Mouse (Mus musculus) lung, embryonic 15.5 days (tissue): Measurements from ENCODE around the gene Klhdc9. TPM values are rescaled to one million over a fixed set of nuclear protein-coding genes. Genes with fewer than 3 reads are reported as not detected.
A peak's percentile ranks its signal among the peaks of the same experiment; 100 is the strongest.

ENCODE experiments used
- ATAC-seq: fragments of 200-750 bp; cut with Nextera tagmentation; 2 replicates; pipeline ENCODE4 v1.8.0; 2017; ENCODE audit warnings: moderate number of reproducible peaks, borderline replicate concordance; ENCODE audit not compliant: low FRiP score, low TSS enrichment; ENCODE audit errors: extremely low read depth
- H3K27ac ChIP-seq: fragments of 300-500 bp; sonication (generic); 2 replicates; pipeline ENCODE4 v1.5.1; 2015; ENCODE audit warnings: moderate library complexity, mild to moderate bottlenecking, inconsistent platforms
- H3K27me3 ChIP-seq: fragments of 300-500 bp; sonication (generic); 2 replicates; pipeline ENCODE4 v1.6.1; 2015; ENCODE audit warnings: inconsistent platforms
- H3K36me3 ChIP-seq: fragments of 300-500 bp; sonication (generic); 2 replicates; pipeline ENCODE4 v1.6.1; 2015; ENCODE audit warnings: inconsistent platforms
- H3K4me1 ChIP-seq: fragments of 300-500 bp; sonication (generic); 2 replicates; pipeline ENCODE4 v1.6.1; 2015; ENCODE audit warnings: inconsistent platforms
- H3K4me2 ChIP-seq: fragments of 300-500 bp; sonication (generic); 2 replicates; pipeline ENCODE4 v1.6.1; 2015; ENCODE audit warnings: inconsistent platforms, mild to moderate bottlenecking, moderate library complexity
- H3K4me3 ChIP-seq: fragments of 300-500 bp; sonication (generic); 2 replicates; pipeline ENCODE4 v1.5.1; 2015; ENCODE audit warnings: mild to moderate bottlenecking, inconsistent platforms
- H3K9ac ChIP-seq: fragments of 300-500 bp; sonication (generic); 2 replicates; pipeline ENCODE4 v1.6.1; 2015; ENCODE audit warnings: inconsistent platforms
- H3K9me3 ChIP-seq: fragments of 300-500 bp; sonication (generic); 2 replicates; pipeline ENCODE4 v1.6.1; 2016; ENCODE audit warnings: inconsistent platforms
- WGBS: fragments of 180-500 bp; shearing (Covaris S2); methylation state at CpG from one replicate; pipeline ENCODE4 v1.1.7; 2015; 5-methylcytosine and 5-hydroxymethylcytosine counted together
- polyA plus RNA-seq: library from polyadenylated mRNA; unstranded; fragments of >200 nt; fragmentation: Nextera tagmentation; extraction: Ambion mirVana; gene quantifications from 2 replicates; pipeline ENCODE4 v1.2.1, GENCODE M21; 2015

Klhdc9 gene
- polyA plus RNA-seq = 2.1 and 2.6 TPM in 2 replicates

- peak within 1 kb of the TSS; percentile 75 for H3K4me2 ChIP-seq
- peaks cover 30% of the 10 kb centered on the region for H3K36me3 ChIP-seq
- WGBS = 3% methylated on average over 21 of the region's 21 CpGs
- H3K4me1 ChIP-seq = peaks cover 15% of the 10 kb centered on the region
- peak within 1 kb of the TSS; percentile 49 for H3K4me3 ChIP-seq
- H3K27ac ChIP-seq = peak within 1 kb of the TSS; percentile 25; the same call in 1 of the 2 replicates
- ATAC-seq = peak; percentile 95
- H3K9ac ChIP-seq = peak within 1 kb of the TSS; percentile 42
- H3K9me3 ChIP-seq = no peaks in the 10 kb centered on the region; the same call in 1 of the 2 replicates
- no peaks in the 10 kb centered on the region for H3K27me3 ChIP-seq
These were observed at the start of gene Klhdc9 for GRCm38 (mm10) chr1:171360656-171361055. Gene Klhdc9 (minus strand): TSS chr1:171360798.

DNA sequence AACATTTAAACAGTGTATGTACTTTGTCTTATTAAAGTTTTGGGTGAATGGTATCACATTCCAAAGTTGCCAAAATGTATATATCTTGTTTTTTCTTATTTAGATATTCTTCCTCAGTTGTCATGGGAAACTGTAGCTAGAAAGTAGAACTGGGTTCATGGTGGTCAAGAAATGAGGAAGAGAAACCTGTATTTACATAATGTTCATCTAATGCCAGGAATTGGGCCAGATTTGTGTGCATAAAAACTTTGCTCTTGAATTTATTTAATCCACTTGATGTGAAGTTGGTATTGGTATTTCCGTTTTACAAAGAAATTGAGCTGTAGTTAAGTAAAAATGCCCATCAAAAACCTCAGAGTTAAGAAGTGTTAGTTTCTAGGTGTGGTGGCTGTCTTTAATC, 49.6 kb upstream of the Klhdc9 start:
- peaks cover 21% of the 10 kb centered on the region; the same call in 1 of the 2 replicates for H3K27me3 ChIP-seq
- peaks cover 2% of the 10 kb centered on the region for H3K36me3 ChIP-seq
- H3K4me2 ChIP-seq = no peak overlapping the region
- no peak for ATAC-seq
- H3K9ac ChIP-seq = no peak overlapping the region
- H3K4me1 ChIP-seq = peaks cover 16% of the 10 kb centered on the region
- no peak overlapping the region for H3K27ac ChIP-seq
- H3K9me3 ChIP-seq = no peaks in the 10 kb centered on the region
- WGBS = 82% methylated on average over 1 of the region's 1 CpGs
- peak overlapping the region; percentile 77; the same call in 1 of the 2 replicates for H3K4me3 ChIP-seq

- Histone ChIP-seq H3K9ac (no peak overlapping the region), H3K4me1 (peaks cover under 1% of the 10 kb centered on the region; the same call in 1 of the 2 replicates), H3K9me3 (no peaks in the 10 kb centered on the region), H3K4me2 (no peak overlapping the region), H3K36me3 (no peaks in the 10 kb centered on the region), H3K4me3 (no peak overlapping the region), H3K27ac (no peak overlapping the region), H3K27me3 (peaks cover 21% of the 10 kb centered on the region; the same call in 1 of the 2 replicates)
- 74% methylated on average over 5 of the region's 5 CpGs for WGBS
- no peak for ATAC-seq
These were observed 46.7 kb upstream of the Klhdc9 start for GRCm38 (mm10) chr1:171407263-171407662.

- H3K4me3 ChIP-seq = no peak overlapping the region
- no peak overlapping the region for H3K4me2 ChIP-seq
- WGBS = 81% methylated on average over 9 of the region's 9 CpGs
- no peaks in the 10 kb centered on the region for H3K36me3 ChIP-seq
- 0 out of 2 replicates have a peak, but pooled peaks cover 4% of the 10 kb centered on the region for H3K27me3 ChIP-seq
- no peaks in the 10 kb centered on the region for H3K4me1 ChIP-seq
- no peak for ATAC-seq
- no peak overlapping the region for H3K27ac ChIP-seq
- H3K9ac ChIP-seq = no peak overlapping the region
- H3K9me3 ChIP-seq = no peaks in the 10 kb centered on the region
These were observed 42.4 kb upstream of the Klhdc9 start for GRCm38 (mm10) chr1:171402991-171403390.

- Histone ChIP-seq H3K4me1 (no peaks in the 10 kb centered on the region), H3K4me2 (no peak overlapping the region), H3K4me3 (no peak overlapping the region), H3K27ac (no peak overlapping the region), H3K9me3 (no peaks in the 10 kb centered on the region), H3K27me3 (no peaks in the 10 kb centered on the region), H3K9ac (no peak overlapping the region), H3K36me3 (no peaks in the 10 kb centered on the region)
- ATAC-seq = no peak
- WGBS = 73% methylated on average over 4 of the region's 4 CpGs
These were observed 41.2 kb upstream of the Klhdc9 start for GRCm38 (mm10) chr1:171401821-171402220.

- Histone ChIP-seq H3K4me1 (no peaks in the 10 kb centered on the region), H3K9ac (no peak overlapping the region), H3K4me3 (no peak overlapping the region), H3K36me3 (no peaks in the 10 kb centered on the region), H3K9me3 (no peaks in the 10 kb centered on the region), H3K4me2 (no peak overlapping the region), H3K27me3 (no peaks in the 10 kb centered on the region), H3K27ac (no peak overlapping the region)
- no peak for ATAC-seq
- WGBS = 61% methylated on average over 4 of the region's 4 CpGs
These were observed 29.5 kb upstream of the Klhdc9 start for GRCm38 (mm10) chr1:171390101-171390500.

GRCm38 (mm10) chr1:171388376-171389102, 27.9 kb upstream of the Klhdc9 start, which contains the start of gene Arhgap30:
Gene Arhgap30 (plus strand): TSS chr1:171388954.
- Histone ChIP-seq H3K4me1 (no peaks in the 10 kb centered on the region), H3K4me2 (no peak within 1 kb of the TSS), H3K36me3 (no peaks in the 10 kb centered on the region), H3K27me3 (no peaks in the 10 kb centered on the region), H3K9ac (no peak within 1 kb of the TSS), H3K9me3 (no peaks in the 10 kb centered on the region), H3K4me3 (0 out of 2 replicates have a peak within 1 kb of the TSS, but pooled peaks have one; percentile 12), H3K27ac (no peak within 1 kb of the TSS; the same call in 1 of the 2 replicates)
- ATAC-seq = 0 out of 2 replicates have a peak, but pooled peaks have one; percentile 11
- 72% methylated on average over 15 of the region's 15 CpGs for WGBS

GRCm38 (mm10) chr1:171387099-171387498, 26.5 kb upstream of the Klhdc9 start:
- no peak overlapping the region for H3K4me3 ChIP-seq
- WGBS = 18% methylated on average over 6 of the region's 6 CpGs

DNA sequence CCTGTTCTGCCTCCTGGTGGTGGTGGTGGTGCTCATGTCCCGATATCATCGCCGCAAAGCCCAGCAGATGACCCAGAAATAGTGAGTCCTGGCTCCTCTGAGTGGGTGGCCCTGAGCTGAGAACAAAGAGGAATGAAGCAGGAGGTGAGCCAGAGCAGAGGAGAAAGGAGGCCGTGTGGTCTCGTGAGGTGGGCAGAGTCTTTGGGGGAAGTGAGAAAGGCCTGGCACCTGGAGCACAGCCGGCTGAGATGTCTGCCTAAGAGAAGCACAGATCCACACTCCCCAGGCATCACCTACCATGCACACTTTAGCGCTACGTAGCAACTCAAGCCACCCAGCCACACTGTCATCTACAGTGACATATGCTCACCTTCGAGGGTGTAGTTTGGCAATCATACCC, 24.6 kb upstream of the Klhdc9 start:
- ATAC-seq = no peak
- Histone ChIP-seq H3K4me1 (peaks cover 3% of the 10 kb centered on the region), H3K27me3 (peaks cover 9% of the 10 kb centered on the region), H3K9me3 (no peaks in the 10 kb centered on the region), H3K4me3 (no peak overlapping the region), H3K9ac (no peak overlapping the region), H3K36me3 (no peaks in the 10 kb centered on the region), H3K4me2 (no peak overlapping the region), H3K27ac (no peak overlapping the region)
- WGBS = 58% methylated on average over 9 of the region's 9 CpGs

More at GRCm38 (mm10) chr1:171387099-171387498, 26.5 kb upstream of the Klhdc9 start:
- H3K4me2 ChIP-seq = no peak overlapping the region
- H3K4me1 ChIP-seq = no peaks in the 10 kb centered on the region
- no peak for ATAC-seq
- H3K36me3 ChIP-seq = no peaks in the 10 kb centered on the region
- H3K27ac ChIP-seq = no peak overlapping the region
- H3K9me3 ChIP-seq = no peaks in the 10 kb centered on the region
- H3K27me3 ChIP-seq = no peaks in the 10 kb centered on the region
- no peak overlapping the region for H3K9ac ChIP-seq

GRCm38 (mm10) chr1:171384361-171384760, 23.8 kb upstream of the Klhdc9 start:
- Histone ChIP-seq H3K27ac (no peak overlapping the region), H3K27me3 (peaks cover 17% of the 10 kb centered on the region), H3K4me1 (peaks cover 11% of the 10 kb centered on the region), H3K4me3 (no peak overlapping the region), H3K9ac (no peak overlapping the region), H3K36me3 (no peaks in the 10 kb centered on the region), H3K9me3 (no peaks in the 10 kb centered on the region), H3K4me2 (no peak overlapping the region)
- 55% methylated on average over 9 of the region's 9 CpGs for WGBS
- ATAC-seq = no peak

- H3K36me3 ChIP-seq = no peaks in the 10 kb centered on the region
- H3K4me2 ChIP-seq = no peak overlapping the region
- 73% methylated on average over 11 of the region's 11 CpGs for WGBS
- H3K9ac ChIP-seq = no peak overlapping the region
- no peak overlapping the region for H3K27ac ChIP-seq
- peaks cover 19% of the 10 kb centered on the region for H3K27me3 ChIP-seq
- ATAC-seq = no peak
- H3K4me3 ChIP-seq = no peak overlapping the region
- H3K9me3 ChIP-seq = no peaks in the 10 kb centered on the region
- H3K4me1 ChIP-seq = peaks cover 11% of the 10 kb centered on the region
These were observed 21.6 kb upstream of the Klhdc9 start for GRCm38 (mm10) chr1:171382096-171382620.
